Mouse (Mus musculus) intestine, embryonic 14.5 days (tissue): ENCODE measurements around the gene Elp5. TPM values are rescaled to one million over a fixed set of nuclear protein-coding genes. Genes with fewer than 3 reads are reported as not detected.

Source experiments
- ATAC-seq: fragments of 200-750 bp; cut with Nextera tagmentation; replicated peaks from 2 replicates; pipeline ENCODE4 v1.8.0; 2017; ENCODE audit warnings: low read depth, moderate number of reproducible peaks, moderate TSS enrichment, moderate library complexity; ENCODE audit not compliant: low FRiP score, low TSS enrichment
- DNase-seq: peaks from one replicate; pipeline ENCODE4 v3.0.0-alpha.2; 2018; ENCODE audit warnings: low spot score
- H3K27ac ChIP-seq: fragments of 300-500 bp; sonication (generic); 2 replicates; pipeline ENCODE4 v1.5.1; 2014; ENCODE audit warnings: low read depth, mild to moderate bottlenecking, control low read depth
- H3K27me3 ChIP-seq: fragments of 300-500 bp; sonication (generic); replicated peaks from 2 replicates; pipeline ENCODE4 v1.6.1; 2014; ENCODE audit warnings: low read length, control low read depth; ENCODE audit not compliant: control insufficient read depth, insufficient read depth
- H3K36me3 ChIP-seq: fragments of 300-500 bp; sonication (generic); 2 replicates; pipeline ENCODE4 v1.6.1; 2014; ENCODE audit warnings: low read length, control low read depth; ENCODE audit not compliant: control insufficient read depth, insufficient read depth
- H3K4me1 ChIP-seq: fragments of 300-500 bp; sonication (generic); replicated peaks from 2 replicates; pipeline ENCODE4 v1.6.1; 2014; ENCODE audit warnings: low read length, control low read depth, mixed read lengths; ENCODE audit not compliant: control insufficient read depth, insufficient read depth
- H3K4me2 ChIP-seq: fragments of 300-500 bp; sonication (generic); 2 replicates; pipeline ENCODE4 v1.6.1; 2014; ENCODE audit warnings: low read length
- H3K4me3 ChIP-seq: fragments of 300-500 bp; sonication (generic); 2 replicates; pipeline ENCODE4 v1.5.1; 2014; ENCODE audit warnings: low read depth, low read length, control low read depth, mixed read lengths
- H3K9ac ChIP-seq: fragments of 300-500 bp; sonication (generic); 2 replicates; pipeline ENCODE4 v1.6.1; 2014; ENCODE audit warnings: mild to moderate bottlenecking, low read length
- H3K9me3 ChIP-seq: fragments of 300-500 bp; sonication (generic); 2 replicates; pipeline ENCODE4 v1.6.1; 2016; ENCODE audit warnings: low read length, control low read depth; ENCODE audit not compliant: control insufficient read depth
- WGBS: fragments of 180-500 bp; shearing (Covaris S2); extraction: QIAGEN DNeasy Blood & Tissue Kit; methylation state at CpG from one replicate; pipeline ENCODE4 v1.1.7; 2014; 5-methylcytosine and 5-hydroxymethylcytosine counted together
- polyA plus RNA-seq: library from polyadenylated mRNA; unstranded; fragments of >200 nt; fragmentation: Nextera tagmentation; extraction: Ambion mirVana; gene quantifications from 2 replicates; pipeline ENCODE4 v1.2.1, GENCODE M21; 2014

The Elp5 gene
- polyA plus RNA-seq, 1 experiment from 2014 or later, result 104 TPM

GRCm38 (mm10) chr11:69939181-69939580 is 43.1 kb downstream of the Elp5 start:
- no peak overlapping the region for H3K9ac ChIP-seq
- no peak overlapping the region for H3K27ac ChIP-seq
- 68% methylated on average over 5 of the region's 5 CpGs for WGBS
- H3K9me3 ChIP-seq, result no peaks in the 10 kb centered on the region
- DNase-seq (no peak), ATAC-seq (no peak)
- peaks cover 9% of the 10 kb centered on the region for H3K36me3 ChIP-seq
- H3K4me2 ChIP-seq, result no peak overlapping the region
- H3K27me3 ChIP-seq, result no peaks in the 10 kb centered on the region
- H3K4me1 ChIP-seq, result peaks cover 15% of the 10 kb centered on the region
- H3K4me3 ChIP-seq, result no peak overlapping the region

- H3K4me2 ChIP-seq, result no peak overlapping the region
- no peaks in the 10 kb centered on the region for H3K27me3 ChIP-seq
- DNase-seq, result no peak
- H3K36me3 ChIP-seq, result peaks cover 4% of the 10 kb centered on the region; the same call in 1 of the 2 replicates
- no peak overlapping the region for H3K4me3 ChIP-seq
- ATAC-seq, result no peak
- no peaks in the 10 kb centered on the region for H3K9me3 ChIP-seq
- H3K27ac ChIP-seq, result no peak overlapping the region
- H3K9ac ChIP-seq, result no peak overlapping the region
- peaks cover 15% of the 10 kb centered on the region for H3K4me1 ChIP-seq
- 30% methylated on average over 9 of the region's 9 CpGs for WGBS
These were observed 43.8 kb downstream of the Elp5 start for GRCm38 (mm10) chr11:69938401-69938979.

DNA sequence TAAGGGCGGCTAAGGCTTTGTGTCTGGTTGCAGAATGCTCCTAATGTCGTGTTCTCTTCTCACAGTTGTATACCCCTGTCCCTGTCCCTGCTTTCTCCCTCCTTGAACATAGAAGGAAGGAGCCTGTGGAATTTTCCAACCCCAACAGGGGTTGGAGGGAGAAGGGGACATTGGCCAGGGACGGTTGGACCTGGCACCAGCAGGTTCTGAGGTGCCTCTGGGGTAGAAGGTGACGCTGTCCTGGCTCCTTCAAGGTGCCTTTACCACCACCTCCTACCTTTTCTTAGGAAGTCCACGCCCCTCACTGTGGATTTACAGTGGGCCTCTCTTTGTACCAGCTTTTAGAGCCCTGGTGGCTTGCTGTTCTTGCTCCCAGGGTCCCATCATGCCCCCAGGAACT is 44.5 kb downstream of the Elp5 start:
- no peak overlapping the region for H3K4me3 ChIP-seq
- ATAC-seq, result no peak
- WGBS, result 76% methylated on average over 5 of the region's 5 CpGs
- no peaks in the 10 kb centered on the region for H3K27me3 ChIP-seq
- H3K27ac ChIP-seq, result no peak overlapping the region
- H3K9me3 ChIP-seq, result no peaks in the 10 kb centered on the region
- H3K4me2 ChIP-seq, result no peak overlapping the region
- peaks cover 15% of the 10 kb centered on the region for H3K4me1 ChIP-seq
- DNase-seq, result no peak
- no peak overlapping the region for H3K9ac ChIP-seq
- H3K36me3 ChIP-seq, result peaks cover under 1% of the 10 kb centered on the region; the same call in 1 of the 2 replicates

GRCm38 (mm10) chr11:69937385-69937784 is 44.9 kb downstream of the Elp5 start:
- H3K27ac ChIP-seq, result no peak overlapping the region
- ATAC-seq, result no peak
- no peaks in the 10 kb centered on the region; the same call in 1 of the 2 replicates for H3K36me3 ChIP-seq
- H3K9ac ChIP-seq, result no peak overlapping the region
- H3K27me3 ChIP-seq, result no peaks in the 10 kb centered on the region
- no peak overlapping the region for H3K4me3 ChIP-seq
- DNase-seq, result no peak
- H3K4me2 ChIP-seq, result 0 out of 2 replicates have a peak overlapping the region, but pooled peaks have one; percentile 100
- H3K4me1 ChIP-seq, result peaks cover 15% of the 10 kb centered on the region
- 42% methylated on average over 4 of the region's 4 CpGs for WGBS
- no peaks in the 10 kb centered on the region for H3K9me3 ChIP-seq

DNA sequence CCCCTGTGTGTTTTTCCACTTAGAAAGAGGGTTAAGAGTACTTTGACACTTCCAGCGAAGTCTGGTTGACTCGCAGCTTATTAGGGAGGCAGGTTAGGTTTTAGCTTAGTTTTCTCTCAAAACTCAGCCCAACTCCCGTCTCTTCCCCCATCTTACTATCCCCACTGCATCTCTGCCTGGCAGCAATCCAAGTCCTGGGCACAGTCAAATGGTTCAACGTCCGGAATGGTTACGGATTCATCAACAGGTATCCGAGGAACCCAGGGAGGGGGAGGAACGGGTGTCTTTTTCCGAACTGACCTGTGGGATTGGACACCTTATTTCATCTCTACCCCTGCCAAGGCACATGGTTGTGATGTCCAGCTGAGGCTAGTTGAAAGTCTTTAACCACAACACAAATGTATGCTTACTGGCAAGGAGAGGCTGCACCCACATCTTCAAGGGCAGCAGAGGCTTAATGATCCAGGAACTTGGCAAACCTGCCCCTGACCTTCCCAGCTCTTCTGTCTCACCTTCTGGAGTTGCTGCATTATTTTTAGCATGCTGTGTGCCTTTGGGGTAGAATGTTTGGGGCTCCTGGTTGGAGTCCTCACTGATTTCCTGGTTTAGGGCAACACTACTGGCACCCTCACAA is 45.5 kb downstream of the Elp5 start:
- no peak for DNase-seq

DNA sequence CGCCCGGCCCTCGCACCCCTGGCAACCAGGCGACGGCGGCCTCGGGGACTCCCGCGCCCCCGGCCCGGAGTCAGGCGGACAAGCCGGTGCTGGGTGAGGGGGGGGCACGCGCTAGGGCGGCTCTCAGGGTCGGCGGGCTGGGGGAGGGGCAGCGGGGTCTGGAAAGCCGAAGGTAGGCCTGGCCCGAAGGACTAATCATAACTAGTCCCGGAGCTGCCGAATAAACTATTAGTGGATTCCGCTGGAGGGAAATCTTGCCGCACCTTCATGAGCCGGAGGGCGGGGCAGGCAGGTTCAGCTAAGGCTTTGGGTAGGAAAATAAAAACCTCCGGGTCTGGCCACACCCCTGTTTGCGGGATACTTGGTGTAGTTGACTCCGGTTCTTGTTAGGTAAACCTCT is 46.2 kb downstream of the Elp5 start:
- Histone ChIP-seq H3K36me3 (no peaks in the 10 kb centered on the region), H3K27me3 (no peaks in the 10 kb centered on the region), H3K4me2 (peak overlapping the region; percentile 100), H3K9ac (peak overlapping the region; percentile 44), H3K4me3 (peak overlapping the region; percentile 47), H3K27ac (no peak overlapping the region), H3K4me1 (peaks cover 15% of the 10 kb centered on the region), H3K9me3 (no peaks in the 10 kb centered on the region)
- ATAC-seq (0 out of 2 replicates have a peak, but pooled peaks have one; percentile 23), DNase-seq (peak; percentile 75)
- 2% methylated on average over 27 of the region's 30 CpGs for WGBS

More for the DNA sequence above, 45.5 kb downstream of the Elp5 start:
- Histone ChIP-seq H3K9me3 (no peaks in the 10 kb centered on the region), H3K4me1 (peaks cover 15% of the 10 kb centered on the region), H3K4me2 (peak overlapping the region; percentile 100), H3K36me3 (no peaks in the 10 kb centered on the region), H3K4me3 (peak overlapping the region; percentile 47), H3K9ac (peak overlapping the region; percentile 44; the same call in 1 of the 2 replicates), H3K27ac (no peak overlapping the region), H3K27me3 (no peaks in the 10 kb centered on the region)
- ATAC-seq, result no peak
- 33% methylated on average over 9 of the region's 9 CpGs for WGBS

- Histone ChIP-seq H3K27ac (no peak within 1 kb of the TSS), H3K9ac (peak within 1 kb of the TSS; percentile 44)
- 1% methylated on average over 62 of the region's 62 CpGs for WGBS
These were observed 47.0 kb downstream of the Elp5 start, which contains the start of gene Ybx2 for GRCm38 (mm10) chr11:69935137-69935879. Gene Ybx2 (plus strand): TSS chr11:69935796.

DNA sequence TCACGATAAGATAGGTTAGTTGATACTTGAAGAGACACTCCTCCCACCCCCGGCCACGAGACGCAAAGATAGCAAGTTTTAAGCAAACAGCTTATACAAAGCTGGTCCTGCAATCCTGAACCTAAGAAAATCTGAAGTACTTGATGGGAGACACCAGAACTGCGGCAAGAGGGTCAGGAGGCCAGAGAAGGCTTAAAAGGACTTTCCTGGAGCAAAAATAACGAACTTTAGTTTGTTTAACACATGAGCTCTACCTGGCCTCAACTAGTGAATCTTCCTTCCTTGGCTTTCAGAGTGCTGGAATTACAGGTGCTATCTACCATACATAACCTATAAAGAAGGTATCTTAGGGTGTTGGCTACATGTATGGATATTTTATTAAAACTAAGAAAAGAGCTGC is 47.6 kb downstream of the Elp5 start:
- Histone ChIP-seq H3K36me3 (no peaks in the 10 kb centered on the region), H3K4me2 (peak overlapping the region; percentile 41), H3K27ac (no peak overlapping the region), H3K4me1 (peaks cover 15% of the 10 kb centered on the region), H3K9me3 (no peaks in the 10 kb centered on the region), H3K9ac (no peak overlapping the region), H3K4me3 (no peak overlapping the region), H3K27me3 (no peaks in the 10 kb centered on the region)
- ATAC-seq (no peak), DNase-seq (no peak)
- 11% methylated on average over 6 of the region's 6 CpGs for WGBS

More at GRCm38 (mm10) chr11:69935137-69935879, 47.0 kb downstream of the Elp5 start, which contains the start of gene Ybx2:
- Histone ChIP-seq H3K4me1 (peaks cover 15% of the 10 kb centered on the region), H3K36me3 (no peaks in the 10 kb centered on the region), H3K4me3 (peak within 1 kb of the TSS; percentile 47), H3K4me2 (peak within 1 kb of the TSS; percentile 100), H3K27me3 (no peaks in the 10 kb centered on the region), H3K9me3 (no peaks in the 10 kb centered on the region)
- DNase-seq (peak; percentile 92), ATAC-seq (peak; percentile 85)
